Mouse (Mus musculus) heart, postnatal 14 days (tissue): ENCODE measurements around the gene Dnmt3a. TPM values are rescaled to one million over a fixed set of nuclear protein-coding genes. Genes with fewer than 3 reads are reported as not detected.
A peak's percentile ranks its signal among the peaks of the same experiment; 100 is the strongest.
"Not testable (repeated sequence)": the region's sequence is repeated elsewhere in the genome, so short reads cannot be mapped to it uniquely, and the experiment has no call there.

Experiments
- DNase-seq, 2 experiments: peaks; one replicate each; pipeline ENCODE4 v3.0.0; 2021 to 2022
- intact Hi-C: fragments of 180-260 bp; cut with DNase I; formaldehyde crosslinking; loops from one replicate; pipeline ENCODE4 v1.15.1; 2025
- total RNA-seq, 2 experiments: library from RNA; stranded (reverse); gene quantifications; 2 replicates each; pipeline ENCODE4 v1.2.3; 2021

Gene Dnmt3a
- total RNA-seq, 2 experiments from 2014 or later = 118 to 122 TPM

DNA sequence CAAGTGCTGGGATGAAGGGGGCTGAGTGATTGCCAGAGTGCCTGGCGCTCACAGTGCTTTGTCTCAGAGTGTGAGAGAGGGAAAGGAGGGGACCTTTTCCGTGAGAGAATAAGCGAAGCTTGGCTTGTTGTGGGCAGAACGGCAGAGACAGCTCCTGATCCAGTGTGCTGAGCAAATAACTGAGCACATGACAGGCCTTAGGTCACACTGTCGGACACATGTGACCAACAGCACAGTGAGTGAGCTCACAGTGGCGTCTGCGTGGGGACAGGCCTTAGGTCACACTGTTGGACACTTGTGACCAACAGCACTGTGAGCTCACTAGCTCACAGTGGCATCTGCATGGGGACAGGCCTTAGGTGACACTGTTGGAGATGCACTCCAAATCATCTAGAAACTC lies 88.7 kb downstream of the Dnmt3a start:
- intact Hi-C loops = no loop called here
- no peak for DNase-seq

- intact Hi-C loops = no loop called here
Measured at GRCm38 (mm10) chr12:3897057-3897545, 91.3 kb downstream of the Dnmt3a start.

GRCm38 (mm10) chr12:3898811-3899210 lies 93.0 kb downstream of the Dnmt3a start:
- intact Hi-C loops = no loop called here
- DNase-seq = no peak

More at GRCm38 (mm10) chr12:3897057-3897545, 91.3 kb downstream of the Dnmt3a start:
- no peak for DNase-seq

GRCm38 (mm10) chr12:3905436-3905835 lies 99.6 kb downstream of the Dnmt3a start:
- intact Hi-C loops = no loop called here
- no peak for DNase-seq

GRCm38 (mm10) chr12:3906308-3906707 lies 100.5 kb downstream of the Dnmt3a start:
- intact Hi-C loops = no loop called here

GRCm38 (mm10) chr12:3907008-3907407 lies 101.2 kb downstream of the Dnmt3a start:
- no peak for DNase-seq
- intact Hi-C loops = no loop called here

More at GRCm38 (mm10) chr12:3906308-3906707, 100.5 kb downstream of the Dnmt3a start:
- DNase-seq = no peak

DNA sequence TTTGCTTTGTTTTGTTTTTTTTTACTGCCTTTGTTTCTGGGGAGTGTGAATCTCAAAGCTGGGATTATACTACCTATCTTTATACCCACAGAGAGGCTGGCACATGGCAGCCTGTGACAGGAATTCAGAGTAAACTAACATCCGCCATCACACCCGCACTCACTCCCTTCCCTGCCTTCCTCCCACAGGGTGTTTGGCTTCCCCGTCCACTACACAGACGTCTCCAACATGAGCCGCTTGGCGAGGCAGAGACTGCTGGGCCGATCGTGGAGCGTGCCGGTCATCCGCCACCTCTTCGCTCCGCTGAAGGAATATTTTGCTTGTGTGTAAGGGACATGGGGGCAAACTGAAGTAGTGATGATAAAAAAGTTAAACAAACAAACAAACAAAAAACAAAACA lies 101.6 kb downstream of the Dnmt3a start:
- no peak for DNase-seq
- intact Hi-C loops = no loop called here

GRCm38 (mm10) chr12:3910466-3911093 lies 104.8 kb downstream of the Dnmt3a start:
- no peak for DNase-seq
- intact Hi-C loops = no loop called here

GRCm38 (mm10) chr12:3911831-3912348 lies 106.1 kb downstream of the Dnmt3a start:
- intact Hi-C loops = no loop called here
- no peak for DNase-seq

GRCm38 (mm10) chr12:3915852-3916251 lies 110.0 kb downstream of the Dnmt3a start:
- intact Hi-C loops = no loop called here
- DNase-seq = no peak

- intact Hi-C loops = no loop called here
- DNase-seq = no peak
Measured at GRCm38 (mm10) chr12:3917668-3918341, 112.0 kb downstream of the Dnmt3a start.

GRCm38 (mm10) chr12:3918577-3918976 lies 112.8 kb downstream of the Dnmt3a start:
- DNase-seq = no peak
- intact Hi-C loops = no loop called here

DNA sequence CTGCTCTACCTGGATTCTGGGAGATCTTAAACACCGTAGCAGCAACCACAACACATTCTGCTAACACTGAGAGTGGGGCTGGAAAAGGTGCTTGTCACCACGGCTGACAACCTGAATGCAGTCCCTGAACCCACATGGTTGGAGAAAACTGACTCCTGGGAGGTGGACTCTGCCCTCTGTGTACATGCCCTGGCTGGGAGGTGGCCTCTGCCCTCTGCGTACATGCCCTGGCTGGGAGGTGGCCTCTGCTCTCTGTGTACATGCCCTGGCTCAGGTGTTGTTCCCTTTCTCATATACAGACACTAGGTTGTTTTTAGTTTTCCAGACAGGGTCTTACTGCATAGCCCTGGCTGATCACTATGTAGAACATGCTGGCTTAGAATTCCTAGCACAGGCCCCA lies 113.6 kb downstream of the Dnmt3a start:
- no peak for DNase-seq
- intact Hi-C loops = no loop called here

DNA sequence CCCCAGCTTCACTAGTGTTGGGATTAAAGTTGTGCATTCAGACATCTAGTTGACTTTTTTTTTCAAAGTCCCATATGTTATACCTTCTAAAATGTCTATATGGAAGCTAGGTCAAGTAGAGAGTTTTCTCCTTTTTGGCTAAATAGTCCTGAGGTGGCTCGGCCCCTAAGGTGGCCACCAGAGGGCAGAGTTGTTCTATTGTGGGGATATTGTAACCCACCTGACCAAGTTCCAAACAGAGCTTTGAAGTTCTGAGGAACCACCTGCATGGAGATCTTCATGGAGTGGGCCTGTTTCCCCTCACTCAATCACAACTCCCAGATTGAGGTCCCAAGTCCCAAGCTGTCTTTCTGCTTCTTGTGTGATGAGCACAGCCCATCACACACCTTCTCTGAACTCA lies 120.3 kb downstream of the Dnmt3a start:
- peak; percentile 72 to 85 for DNase-seq
- intact Hi-C loops = loop anchor here (1.0 to 5.0 kb wide), 4 partner anchors 33 to 281 kb away; no protein-coding TSS in a partner anchor

- peak; percentile 28 to 31 for DNase-seq
- intact Hi-C loops = loop anchor here (5.0 kb wide), 1 partner anchor 278 kb away; no protein-coding TSS in a partner anchor
Measured at GRCm38 (mm10) chr12:3928841-3929240, 123.0 kb downstream of the Dnmt3a start.

GRCm38 (mm10) chr12:3930090-3930865 lies 124.5 kb downstream of the Dnmt3a start:
- DNase-seq, intact Hi-C loops: not testable (repeated sequence)

GRCm38 (mm10) chr12:3942026-3942425 lies 136.2 kb downstream of the Dnmt3a start:
- intact Hi-C loops = no loop called here
- no peak for DNase-seq

DNA sequence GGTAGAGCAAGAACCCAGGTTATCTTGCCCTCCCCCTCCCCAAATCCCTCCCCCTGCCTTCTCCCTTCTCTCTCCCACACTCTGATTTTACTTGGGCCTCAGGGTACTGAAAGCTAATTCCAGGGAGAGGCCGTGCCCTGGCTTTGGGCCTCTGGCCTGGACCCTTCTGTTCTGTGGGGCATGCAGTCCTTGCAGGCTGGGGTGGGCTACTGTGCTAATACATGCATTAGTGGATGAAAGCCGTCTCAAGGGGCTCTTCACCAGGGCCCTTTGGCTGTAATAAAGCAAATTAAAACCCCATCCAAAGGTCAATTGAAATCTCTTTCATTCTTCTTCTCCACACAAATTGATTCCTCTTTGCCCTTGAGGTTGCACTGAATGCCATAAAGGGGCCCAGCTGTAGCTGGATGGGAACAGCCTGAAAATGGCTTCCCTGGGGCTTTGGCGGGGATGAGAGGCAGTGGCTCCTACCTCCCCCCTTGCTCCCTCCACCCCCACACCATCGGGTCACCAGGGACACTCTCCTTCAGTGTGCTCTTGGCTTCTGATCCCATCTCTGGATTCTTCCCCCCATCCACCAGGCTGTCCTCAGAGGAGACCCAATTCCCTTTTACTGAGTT lies 138.8 kb downstream of the Dnmt3a start:
- DNase-seq = no peak
- intact Hi-C loops = no loop called here

DNA sequence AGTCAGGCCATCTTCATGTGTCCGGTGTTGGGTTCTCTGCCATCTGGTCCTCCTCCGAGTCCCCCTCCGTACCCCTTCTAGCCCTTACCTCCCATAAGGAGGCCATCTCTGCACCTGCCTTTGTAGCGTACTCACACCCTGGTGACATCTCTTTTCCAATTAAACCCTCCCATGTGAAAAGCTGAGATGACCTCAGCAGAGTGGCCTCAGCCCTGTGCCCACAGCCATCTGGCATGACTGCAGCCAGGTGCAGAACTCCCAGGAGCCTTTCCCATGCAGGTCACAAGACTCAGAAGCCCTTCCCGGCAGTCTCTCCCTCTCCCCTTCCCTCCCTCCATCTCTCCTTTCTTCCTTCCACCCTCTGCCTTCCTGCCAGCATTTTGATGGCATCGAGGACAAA lies 141.7 kb downstream of the Dnmt3a start:
- intact Hi-C loops = no loop called here
- DNase-seq = no peak

- intact Hi-C loops = no loop called here
- no peak for DNase-seq
Measured at GRCm38 (mm10) chr12:3954651-3955050, 148.8 kb downstream of the Dnmt3a start, which contains the start of gene Pomc. Pomc (plus strand) TSS chr12:3954951.
